Mouse (Mus musculus): ENCODE measurements at regions not wholly inside any gene's neighbourhood (a gene's known extent, or its start where the extent isn't known, plus 50 kb on each side); places are given as distances from the start of the nearest gene placed in this dataset.
"Not testable (repeated sequence)": the region's sequence is repeated elsewhere in the genome, so short reads cannot be mapped to it uniquely, and the experiment has no call there.

DNA sequence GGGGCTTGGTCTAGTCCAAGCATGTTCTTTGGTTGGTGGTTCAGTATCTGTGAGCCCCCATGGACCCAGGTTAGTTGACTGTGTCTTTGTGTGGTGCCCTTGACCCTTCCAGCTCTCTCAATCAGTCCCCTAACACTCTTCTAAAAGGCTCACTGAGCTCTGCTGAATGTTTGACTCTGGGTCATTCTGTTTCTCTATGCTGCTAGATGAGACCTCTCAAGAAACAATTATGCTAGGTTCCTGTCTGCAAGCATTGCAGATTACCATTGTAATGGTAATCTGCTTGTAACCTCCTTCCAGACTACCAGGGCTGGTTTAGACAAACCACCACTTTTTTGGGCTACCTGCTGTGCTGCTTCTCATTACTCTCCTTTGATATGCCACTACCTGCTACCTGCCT lies 2863.9 kb downstream of the Gm37988 start:
- no peaks in the 10 kb centered on the region for H3K4me1 ChIP-seq (replicated peaks)
- no peak overlapping the region for H3K9ac ChIP-seq (replicated peaks)
- H3K27me3 ChIP-seq: no peaks in the 10 kb centered on the region
- no peak for ATAC-seq
- no peak overlapping the region for H3K4me2 ChIP-seq (replicated peaks)
- H3K4me3 ChIP-seq (replicated peaks): no peak overlapping the region
- H3K27ac ChIP-seq: no peak overlapping the region
- no peaks in the 10 kb centered on the region for H3K9me3 ChIP-seq
- no peaks in the 10 kb centered on the region for H3K36me3 ChIP-seq

DNA sequence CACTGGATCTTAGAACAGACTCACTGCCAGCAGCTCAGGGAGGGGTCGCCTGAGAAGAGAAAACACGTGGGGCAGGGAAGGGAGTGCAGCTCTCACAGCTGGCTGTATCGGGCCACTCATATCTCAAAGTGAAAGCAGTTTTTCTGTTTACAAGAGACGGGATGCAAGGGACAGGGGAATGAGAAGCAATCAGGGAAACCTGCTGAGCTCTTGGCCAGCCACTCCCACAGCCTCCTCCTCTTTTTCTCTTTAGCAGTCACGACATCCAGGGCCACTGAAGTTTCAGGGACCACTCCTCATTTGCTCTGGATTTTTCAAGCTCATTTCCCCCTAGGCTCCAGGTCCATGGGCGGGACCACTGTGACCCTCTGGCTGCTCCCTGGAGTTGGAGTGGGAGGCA lies 2901.5 kb downstream of the Gm37988 start:
- not testable (repeated sequence) for H3K27me3 ChIP-seq; H3K36me3 ChIP-seq; H3K4me1 ChIP-seq (replicated peaks); H3K4me2 ChIP-seq (replicated peaks); H3K9ac ChIP-seq (replicated peaks); H3K9me3 ChIP-seq; ATAC-seq; H3K4me3 ChIP-seq (replicated peaks); H3K27ac ChIP-seq
- WGBS: 82% methylated on average over 6 of the region's 6 CpGs

DNA sequence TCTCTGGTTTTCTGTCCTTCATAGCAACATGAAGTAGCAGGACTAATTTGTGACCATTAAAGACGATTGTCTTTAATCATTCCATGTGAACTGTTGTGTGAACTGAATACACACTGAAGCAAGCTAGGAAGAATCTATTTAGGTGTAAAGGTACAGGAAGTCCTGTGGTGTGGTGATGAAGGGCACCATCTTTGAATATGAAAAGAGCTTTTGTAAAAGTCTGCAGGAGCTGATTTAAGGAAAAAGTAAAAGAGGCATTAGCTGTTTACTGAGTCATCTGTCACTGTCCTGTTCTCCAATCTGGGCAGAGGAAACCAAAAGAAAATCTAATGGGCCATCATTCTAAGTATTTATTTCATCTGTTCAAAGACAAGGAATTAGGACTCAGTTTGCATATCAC lies 2925.0 kb downstream of the Gm37988 start:
- no peaks in the 10 kb centered on the region for H3K36me3 ChIP-seq
- 68% methylated on average over 1 of the region's 1 CpGs for WGBS
- no peak overlapping the region for H3K4me3 ChIP-seq (replicated peaks)
- H3K4me1 ChIP-seq (replicated peaks): no peaks in the 10 kb centered on the region
- H3K4me2 ChIP-seq (replicated peaks): no peak overlapping the region
- no peaks in the 10 kb centered on the region for H3K27me3 ChIP-seq
- H3K9me3 ChIP-seq: no peaks in the 10 kb centered on the region
- no peak overlapping the region for H3K27ac ChIP-seq
- no peak overlapping the region for H3K9ac ChIP-seq (replicated peaks)
- no peak for ATAC-seq

DNA sequence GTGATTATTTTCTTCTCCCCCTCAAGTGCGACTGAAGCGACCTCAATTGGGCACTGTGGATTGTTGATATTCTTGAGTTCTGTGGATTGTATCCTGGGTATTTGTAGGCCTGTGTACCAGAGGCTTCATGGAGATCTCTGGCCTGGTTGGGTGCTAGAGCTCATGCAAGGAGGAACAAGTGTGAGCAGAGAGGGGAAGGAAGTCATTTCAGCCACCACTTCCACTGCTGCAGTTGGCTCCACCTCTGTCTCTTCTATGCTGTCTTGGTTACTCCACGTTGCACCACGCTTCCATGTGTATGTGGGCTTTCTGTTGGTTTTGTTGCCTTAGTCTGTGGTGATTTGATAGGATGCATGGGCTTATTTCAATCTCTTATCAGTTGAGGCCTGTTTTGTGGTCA lies 2929.6 kb downstream of the Gm37988 start:
- no peak for ATAC-seq
- WGBS: 89% methylated on average over 4 of the region's 4 CpGs
- Histone ChIP-seq H3K27me3 (no peaks in the 10 kb centered on the region), H3K36me3 (no peaks in the 10 kb centered on the region), H3K9ac (replicated peaks) (no peak overlapping the region), H3K9me3 (no peaks in the 10 kb centered on the region), H3K4me2 (replicated peaks) (no peak overlapping the region), H3K4me1 (replicated peaks) (no peaks in the 10 kb centered on the region), H3K4me3 (replicated peaks) (no peak overlapping the region), H3K27ac (no peak overlapping the region)

DNA sequence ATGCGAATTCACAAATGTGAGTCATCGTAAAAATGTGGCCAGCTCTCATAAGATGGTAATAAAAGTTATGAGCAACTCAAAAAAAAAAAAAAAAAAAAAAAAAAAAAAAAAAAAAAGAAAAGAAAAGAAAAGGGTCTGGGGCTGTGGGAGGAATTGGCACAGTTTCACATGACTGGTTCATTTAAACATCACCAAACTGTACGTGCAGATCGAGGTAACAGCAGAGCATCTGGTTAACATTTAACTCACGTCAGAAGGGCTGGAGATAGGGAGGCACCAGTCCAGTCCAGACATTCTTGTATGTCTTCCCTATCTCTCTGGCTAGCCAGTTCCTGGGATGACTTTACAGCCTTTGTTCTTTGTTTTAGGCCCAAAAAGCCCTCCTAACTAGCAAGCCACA lies 2938.2 kb downstream of the Gm37988 start:
- H3K4me2 ChIP-seq (replicated peaks): no peak overlapping the region
- no peaks in the 10 kb centered on the region for H3K4me1 ChIP-seq (replicated peaks)
- no peak overlapping the region for H3K9ac ChIP-seq (replicated peaks)
- WGBS: 84% methylated on average over 5 of the region's 5 CpGs
- H3K4me3 ChIP-seq (replicated peaks): no peak overlapping the region
- ATAC-seq: no peak
- H3K27me3 ChIP-seq: no peaks in the 10 kb centered on the region
- H3K36me3 ChIP-seq: no peaks in the 10 kb centered on the region
- no peaks in the 10 kb centered on the region for H3K9me3 ChIP-seq
- no peak overlapping the region for H3K27ac ChIP-seq

DNA sequence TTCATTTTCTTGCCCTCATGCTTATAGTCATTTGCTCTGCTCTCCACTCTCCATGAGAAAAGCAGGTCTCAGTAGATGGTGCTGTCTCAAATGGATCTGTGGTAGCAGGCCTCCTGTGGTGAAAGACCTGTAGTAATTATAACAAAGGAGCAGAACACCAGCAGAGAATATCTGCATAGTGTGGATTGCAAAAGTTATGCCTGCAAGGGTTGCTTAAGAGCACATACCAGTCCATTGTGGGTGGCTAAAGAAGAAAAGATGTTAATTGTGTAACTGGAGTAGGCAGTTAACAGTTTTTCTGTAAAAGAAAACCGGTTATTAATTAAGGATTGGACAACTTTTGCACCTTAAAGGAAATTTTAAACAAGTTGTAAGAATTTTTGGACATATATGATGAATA lies 2969.0 kb downstream of the Gm37988 start:
- H3K9ac ChIP-seq (replicated peaks): no peak overlapping the region
- no peak overlapping the region for H3K4me2 ChIP-seq (replicated peaks)
- peaks cover 7% of the 10 kb centered on the region for H3K4me1 ChIP-seq (replicated peaks)
- H3K9me3 ChIP-seq: no peaks in the 10 kb centered on the region
- no peak overlapping the region for H3K27ac ChIP-seq
- no peaks in the 10 kb centered on the region for H3K27me3 ChIP-seq
- WGBS: 13% methylated on average over 1 of the region's 1 CpGs
- H3K36me3 ChIP-seq: no peaks in the 10 kb centered on the region
- no peak for ATAC-seq
- H3K4me3 ChIP-seq (replicated peaks): no peak overlapping the region

DNA sequence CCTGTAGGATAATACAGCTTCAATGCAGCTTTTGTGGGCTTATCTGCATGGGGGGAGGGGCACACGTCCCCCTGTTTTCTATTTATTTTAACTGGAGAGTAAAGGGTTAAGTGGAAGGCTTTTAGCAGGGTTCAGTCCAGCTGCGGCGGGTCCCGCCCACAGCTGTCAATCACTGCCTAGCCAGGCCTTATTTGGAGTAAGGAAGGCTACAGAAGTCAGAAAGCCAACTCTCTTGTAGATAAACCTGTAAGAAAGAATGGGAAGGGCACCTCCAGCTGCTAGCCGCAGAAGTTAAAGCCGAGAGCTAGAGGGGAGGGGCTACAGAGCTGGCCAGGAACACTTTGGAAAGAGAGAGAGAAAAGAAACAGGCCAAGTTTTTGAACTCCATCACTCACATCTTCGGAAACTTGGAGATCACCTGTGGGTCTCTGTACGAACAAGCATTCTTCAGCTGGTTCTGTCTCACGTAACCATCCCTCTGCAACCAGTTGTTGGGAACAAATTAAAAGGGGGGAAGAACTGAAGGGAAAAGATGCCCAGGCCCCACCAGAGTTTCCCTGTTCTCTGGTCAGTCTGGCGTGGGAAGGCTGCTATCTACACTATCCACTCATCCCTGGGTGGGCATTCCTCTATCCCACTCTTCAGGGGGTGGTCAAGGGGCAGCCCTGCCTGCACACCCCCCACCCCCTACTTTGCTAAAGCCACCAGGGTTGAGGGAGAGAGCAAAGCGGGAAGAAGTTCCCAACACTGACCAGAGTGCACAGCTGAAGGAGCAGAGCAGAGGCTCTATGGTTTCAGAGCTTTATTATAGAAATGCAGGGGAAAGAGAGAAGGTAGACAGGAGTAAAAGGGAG lies 2969.7 kb downstream of the Gm37988 start:
- no peak overlapping the region; the same call in 1 of the 2 replicates for H3K4me2 ChIP-seq (replicated peaks)
- WGBS: 6% methylated on average over 11 of the region's 11 CpGs
- no peak overlapping the region for H3K9ac ChIP-seq (replicated peaks)
- no peaks in the 10 kb centered on the region for H3K9me3 ChIP-seq
- H3K4me1 ChIP-seq (replicated peaks): peaks cover 7% of the 10 kb centered on the region
- no peaks in the 10 kb centered on the region for H3K36me3 ChIP-seq
- peak; percentile 84 for ATAC-seq
- H3K27me3 ChIP-seq: no peaks in the 10 kb centered on the region
- H3K27ac ChIP-seq: no peak overlapping the region
- no peak overlapping the region for H3K4me3 ChIP-seq (replicated peaks)

DNA sequence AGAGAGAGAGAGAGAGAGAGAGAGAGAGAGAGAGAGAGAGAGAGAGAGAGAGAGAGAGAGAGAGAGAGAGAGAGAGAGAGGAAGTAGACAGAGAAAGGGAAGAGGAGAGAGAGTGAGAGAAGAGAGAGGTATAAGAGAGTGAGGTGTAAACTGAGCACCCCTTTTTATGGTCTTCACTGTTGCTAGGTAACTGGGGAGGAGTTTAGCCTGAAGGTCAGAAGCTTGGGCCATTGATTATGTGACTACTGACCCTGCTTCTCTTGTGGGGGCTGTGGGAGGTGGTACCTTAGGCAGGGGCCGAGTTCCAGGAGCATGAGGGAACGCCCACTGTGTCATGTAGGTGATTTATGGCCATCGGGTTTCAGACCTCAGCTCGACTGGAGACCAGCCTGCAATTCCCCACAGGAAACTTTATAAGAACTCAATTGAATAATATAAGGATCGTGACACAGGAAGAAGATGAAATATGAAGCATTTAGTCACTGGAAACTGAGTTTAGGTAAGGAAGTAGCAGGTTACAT lies 2970.4 kb downstream of the Gm37988 start:
- H3K9ac ChIP-seq (replicated peaks); ATAC-seq; H3K9me3 ChIP-seq; H3K36me3 ChIP-seq; H3K4me1 ChIP-seq (replicated peaks); H3K4me2 ChIP-seq (replicated peaks); H3K27ac ChIP-seq; H3K4me3 ChIP-seq (replicated peaks); H3K27me3 ChIP-seq: not testable (repeated sequence)
- 24% methylated on average over 5 of the region's 5 CpGs for WGBS

DNA sequence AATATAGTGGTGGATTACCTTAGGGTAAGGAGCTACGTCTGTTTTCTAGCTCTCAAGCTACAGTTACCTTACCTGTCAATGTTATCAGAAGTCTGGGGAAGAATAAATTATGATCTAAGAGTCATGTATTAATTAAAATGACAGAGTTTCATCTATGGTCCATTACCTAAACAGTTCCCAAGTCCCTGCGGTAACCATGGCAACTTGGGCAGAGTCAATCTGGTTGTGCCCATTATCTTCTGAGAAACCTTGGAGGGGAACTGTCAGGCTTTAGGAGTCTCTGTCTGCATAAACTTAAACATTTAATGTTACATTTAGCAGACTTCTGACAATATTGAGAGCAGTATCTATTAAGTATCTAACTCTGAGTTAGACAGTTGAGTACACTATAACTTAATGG lies 2971.0 kb downstream of the Gm37988 start:
- peak; percentile 41; the same call in 1 of the 2 replicates for ATAC-seq
- H3K27ac ChIP-seq: no peak overlapping the region
- H3K27me3 ChIP-seq: no peaks in the 10 kb centered on the region
- no peak overlapping the region for H3K9ac ChIP-seq (replicated peaks)
- no peaks in the 10 kb centered on the region for H3K36me3 ChIP-seq
- H3K9me3 ChIP-seq: no peaks in the 10 kb centered on the region
- no peak overlapping the region for H3K4me3 ChIP-seq (replicated peaks)
- no peak overlapping the region for H3K4me2 ChIP-seq (replicated peaks)
- 79% methylated on average over 2 of the region's 2 CpGs for WGBS
- H3K4me1 ChIP-seq (replicated peaks): peaks cover 7% of the 10 kb centered on the region

DNA sequence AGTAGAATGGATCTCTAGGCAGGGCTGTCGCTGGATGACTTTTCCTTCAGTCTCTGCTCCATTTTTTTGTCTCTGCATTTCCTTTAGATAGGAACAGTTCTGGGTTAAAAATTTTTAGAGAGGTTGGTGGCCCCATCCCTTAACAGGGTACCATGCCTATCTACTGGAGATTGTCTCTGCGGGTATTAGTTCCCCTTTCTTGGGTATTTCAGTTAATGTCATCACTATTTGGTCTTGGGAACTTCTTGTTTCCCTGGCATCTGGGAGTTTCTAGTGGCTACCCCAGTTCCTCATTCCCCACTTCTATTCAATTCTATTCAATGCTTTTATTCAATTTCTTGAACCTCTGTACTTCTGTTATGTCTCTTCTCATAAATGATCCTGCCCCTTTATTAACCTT lies 3016.3 kb downstream of the Gm37988 start:
- Histone ChIP-seq H3K4me1 (replicated peaks) (no peaks in the 10 kb centered on the region), H3K9ac (replicated peaks) (no peak overlapping the region), H3K36me3 (no peaks in the 10 kb centered on the region), H3K9me3 (no peaks in the 10 kb centered on the region), H3K4me2 (replicated peaks) (no peak overlapping the region), H3K4me3 (replicated peaks) (no peak overlapping the region), H3K27me3 (no peaks in the 10 kb centered on the region), H3K27ac (no peak overlapping the region)
- WGBS: 96% methylated on average over 2 of the region's 2 CpGs
- no peak for ATAC-seq
